Mouse (Mus musculus): ENCODE results near the gene Snd1. TPM values are rescaled to one million over a fixed set of nuclear protein-coding genes. Genes with fewer than 3 reads are reported as not detected.

Snd1 gene
- polyA plus RNA-seq (2015; fragmentation: Nextera tagmentation; extraction: Ambion mirVana): 79.7 and 82.0 TPM in 2 replicates

GRCm38 (mm10) chr6:28474839-28475238 is at the start of gene Snd1:
Snd1 (plus strand) TSS chr6:28475139.
- 88% methylated on average over 5 of the region's 5 CpGs for WGBS
- Histone ChIP-seq H3K27ac (no peak within 1 kb of the TSS), H3K4me2 (no peak within 1 kb of the TSS)

GRCm38 (mm10) chr6:28427096-28427839 is 47.7 kb upstream of the Snd1 start, which contains the start of gene Fscn3:
Fscn3 (plus strand) TSS chr6:28427789.
- no peak within 1 kb of the TSS for H3K4me3 ChIP-seq
- H3K27ac ChIP-seq: no peak within 1 kb of the TSS
- H3K4me1 ChIP-seq: peaks cover 23% of the 10 kb centered on the region
- ATAC-seq (replicated peaks): no peak
- H3K4me2 ChIP-seq: no peak within 1 kb of the TSS
- 83% methylated on average over 3 of the region's 3 CpGs for WGBS
- no peaks in the 10 kb centered on the region for H3K27me3 ChIP-seq (replicated peaks)
- no peaks in the 10 kb centered on the region for H3K9me3 ChIP-seq
- no peaks in the 10 kb centered on the region; the same call in 1 of the 2 replicates for H3K36me3 ChIP-seq (replicated peaks)
- no peak within 1 kb of the TSS for H3K9ac ChIP-seq

More at GRCm38 (mm10) chr6:28474839-28475238, at the start of gene Snd1:
- Histone ChIP-seq H3K9ac (no peak within 1 kb of the TSS), H3K4me3 (no peak within 1 kb of the TSS), H3K27me3 (replicated peaks) (no peaks in the 10 kb centered on the region), H3K9me3 (no peaks in the 10 kb centered on the region), H3K4me1 (peaks cover 6% of the 10 kb centered on the region), H3K36me3 (replicated peaks) (no peaks in the 10 kb centered on the region)
- ATAC-seq (replicated peaks): no peak

- Histone ChIP-seq H3K27me3 (replicated peaks) (no peaks in the 10 kb centered on the region), H3K4me2 (no peak within 1 kb of the TSS), H3K9me3 (no peaks in the 10 kb centered on the region), H3K27ac (no peak within 1 kb of the TSS), H3K4me3 (no peak within 1 kb of the TSS), H3K36me3 (replicated peaks) (no peaks in the 10 kb centered on the region; the same call in 1 of the 2 replicates), H3K4me1 (peaks cover 20% of the 10 kb centered on the region), H3K9ac (no peak within 1 kb of the TSS)
- WGBS: 92% methylated on average over 3 of the region's 3 CpGs
- no peak for ATAC-seq (replicated peaks)
Observed at GRCm38 (mm10) chr6:28428290-28428689, 46.6 kb upstream of the Snd1 start, which contains the start of gene Gcc1. Gcc1 (minus strand) TSS chr6:28428390.

GRCm38 (mm10) chr6:28429870-28430269 is 45.1 kb upstream of the Snd1 start:
- no peak overlapping the region for H3K9ac ChIP-seq
- no peaks in the 10 kb centered on the region for H3K27me3 ChIP-seq (replicated peaks)
- peaks cover 12% of the 10 kb centered on the region for H3K4me1 ChIP-seq
- no peaks in the 10 kb centered on the region; the same call in 1 of the 2 replicates for H3K36me3 ChIP-seq (replicated peaks)
- no peak overlapping the region for H3K4me2 ChIP-seq
- WGBS: 94% methylated on average over 11 of the region's 11 CpGs
- no peak overlapping the region for H3K4me3 ChIP-seq
- H3K9me3 ChIP-seq: no peaks in the 10 kb centered on the region
- H3K27ac ChIP-seq: no peak overlapping the region
- no peak for ATAC-seq (replicated peaks)

GRCm38 (mm10) chr6:28430795-28431537 is 44.0 kb upstream of the Snd1 start:
- H3K27me3 ChIP-seq (replicated peaks): no peaks in the 10 kb centered on the region
- WGBS: 77% methylated on average over 10 of the region's 10 CpGs
- no peak overlapping the region for H3K9ac ChIP-seq
- no peak overlapping the region for H3K4me2 ChIP-seq
- no peak overlapping the region for H3K4me3 ChIP-seq
- no peaks in the 10 kb centered on the region for H3K9me3 ChIP-seq
- no peaks in the 10 kb centered on the region; the same call in 1 of the 2 replicates for H3K36me3 ChIP-seq (replicated peaks)
- ATAC-seq (replicated peaks): no peak
- H3K4me1 ChIP-seq: peaks cover under 1% of the 10 kb centered on the region; the same call in 1 of the 2 replicates
- H3K27ac ChIP-seq: no peak overlapping the region

- H3K9ac ChIP-seq: no peak overlapping the region
- no peak for ATAC-seq (replicated peaks)
- H3K4me1 ChIP-seq: no peaks in the 10 kb centered on the region
- H3K4me2 ChIP-seq: no peak overlapping the region
- WGBS: 79% methylated on average over 6 of the region's 6 CpGs
- no peaks in the 10 kb centered on the region for H3K27me3 ChIP-seq (replicated peaks)
- H3K27ac ChIP-seq: no peak overlapping the region
- no peak overlapping the region for H3K4me3 ChIP-seq
- no peaks in the 10 kb centered on the region for H3K9me3 ChIP-seq
- no peaks in the 10 kb centered on the region; the same call in 1 of the 2 replicates for H3K36me3 ChIP-seq (replicated peaks)
Observed at GRCm38 (mm10) chr6:28431538-28431855, 43.4 kb upstream of the Snd1 start.

- WGBS: 77% methylated on average over 7 of the region's 7 CpGs
- Histone ChIP-seq H3K4me1 (no peaks in the 10 kb centered on the region), H3K9me3 (no peaks in the 10 kb centered on the region), H3K27me3 (replicated peaks) (peaks cover 25% of the 10 kb centered on the region), H3K9ac (no peak overlapping the region), H3K4me2 (no peak overlapping the region), H3K27ac (no peak overlapping the region), H3K36me3 (replicated peaks) (no peaks in the 10 kb centered on the region), H3K4me3 (no peak overlapping the region)
- ATAC-seq (replicated peaks): no peak
Observed at GRCm38 (mm10) chr6:28447937-28448336, 27.0 kb upstream of the Snd1 start.

GRCm38 (mm10) chr6:28449253-28449652 is 25.7 kb upstream of the Snd1 start, which contains the start of gene Pax4:
Pax4 (minus strand) TSS chr6:28449353.
- H3K36me3 ChIP-seq (replicated peaks): no peaks in the 10 kb centered on the region
- WGBS: 88% methylated on average over 2 of the region's 2 CpGs
- H3K27ac ChIP-seq: no peak within 1 kb of the TSS
- no peak for ATAC-seq (replicated peaks)
- no peaks in the 10 kb centered on the region for H3K4me1 ChIP-seq
- no peaks in the 10 kb centered on the region for H3K9me3 ChIP-seq
- H3K4me3 ChIP-seq: no peak within 1 kb of the TSS
- no peak within 1 kb of the TSS for H3K4me2 ChIP-seq
- peaks cover 27% of the 10 kb centered on the region for H3K27me3 ChIP-seq (replicated peaks)
- H3K9ac ChIP-seq: no peak within 1 kb of the TSS

GRCm38 (mm10) chr6:28450481-28450880 is 24.5 kb upstream of the Snd1 start:
- H3K4me2 ChIP-seq: no peak overlapping the region
- WGBS: 17% methylated on average over 5 of the region's 5 CpGs
- H3K9me3 ChIP-seq: no peaks in the 10 kb centered on the region
- H3K9ac ChIP-seq: no peak overlapping the region
- ATAC-seq (replicated peaks): no peak
- no peaks in the 10 kb centered on the region for H3K4me1 ChIP-seq
- no peaks in the 10 kb centered on the region for H3K36me3 ChIP-seq (replicated peaks)
- H3K27me3 ChIP-seq (replicated peaks): peaks cover 27% of the 10 kb centered on the region
- H3K4me3 ChIP-seq: no peak overlapping the region
- H3K27ac ChIP-seq: no peak overlapping the region

- Histone ChIP-seq H3K27ac (no peak overlapping the region), H3K9me3 (no peaks in the 10 kb centered on the region), H3K4me2 (no peak overlapping the region), H3K4me1 (no peaks in the 10 kb centered on the region), H3K36me3 (replicated peaks) (no peaks in the 10 kb centered on the region), H3K9ac (no peak overlapping the region), H3K27me3 (replicated peaks) (peaks cover 27% of the 10 kb centered on the region), H3K4me3 (no peak overlapping the region)
- WGBS: 2% methylated on average over 12 of the region's 12 CpGs
- ATAC-seq (replicated peaks): no peak
Observed at GRCm38 (mm10) chr6:28450977-28451376, 24.0 kb upstream of the Snd1 start.

GRCm38 (mm10) chr6:28459221-28459668 is 15.7 kb upstream of the Snd1 start:
- no peaks in the 10 kb centered on the region; the same call in 1 of the 2 replicates for H3K27me3 ChIP-seq (replicated peaks)
- H3K4me3 ChIP-seq: no peak overlapping the region
- H3K9me3 ChIP-seq: no peaks in the 10 kb centered on the region
- no peak for ATAC-seq (replicated peaks)
- H3K4me1 ChIP-seq: no peaks in the 10 kb centered on the region
- no peaks in the 10 kb centered on the region for H3K36me3 ChIP-seq (replicated peaks)
- H3K27ac ChIP-seq: no peak overlapping the region
- H3K4me2 ChIP-seq: no peak overlapping the region
- H3K9ac ChIP-seq: no peak overlapping the region

GRCm38 (mm10) chr6:28460534-28460933 is 14.4 kb upstream of the Snd1 start:
- no peak overlapping the region for H3K27ac ChIP-seq
- H3K4me1 ChIP-seq: no peaks in the 10 kb centered on the region
- H3K4me3 ChIP-seq: no peak overlapping the region
- no peak overlapping the region for H3K9ac ChIP-seq
- no peaks in the 10 kb centered on the region for H3K27me3 ChIP-seq (replicated peaks)
- H3K4me2 ChIP-seq: no peak overlapping the region
- WGBS: 12% methylated on average over 5 of the region's 5 CpGs
- no peak for ATAC-seq (replicated peaks)
- no peaks in the 10 kb centered on the region for H3K36me3 ChIP-seq (replicated peaks)
- no peaks in the 10 kb centered on the region for H3K9me3 ChIP-seq
